24 mouse cellular contexts compared by ENCODE assay signal in the genomic region with DNA sequence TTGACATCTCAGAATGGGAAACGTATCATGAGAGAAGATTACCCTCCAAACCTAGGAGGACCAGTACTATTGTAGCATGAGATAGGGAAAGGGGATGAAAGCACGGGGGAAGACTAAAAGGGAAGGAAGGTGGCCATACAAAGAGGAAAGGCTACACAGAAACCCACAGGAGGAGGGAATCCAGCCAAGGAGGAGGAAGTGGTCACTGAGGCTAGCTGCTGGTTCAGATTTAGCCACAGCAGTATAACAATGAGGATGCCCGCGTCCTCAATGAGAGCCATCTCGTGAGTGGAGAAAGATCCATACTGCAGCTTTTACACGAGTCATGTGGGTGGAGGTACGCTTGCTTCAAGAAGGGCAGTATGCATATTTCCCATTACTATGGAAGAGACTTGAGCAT. TPM values are rescaled to one million over a fixed set of nuclear protein-coding genes. Genes with fewer than 3 reads are reported as not detected.
DNase-seq lines count a peak whose midpoint lies in the region; ATAC-seq and TF ChIP-seq lines count a peak whose summit lies in the region.
"Had no signal": no experiment of that assay in that cellular context is flagged by ENCODE, and none has a peak within 500 bp of the region (broad histone marks: within the 10 kb centered on the region; RNA-seq: fewer than 3 reads in every experiment).

No protein-coding gene starts in this region.

- no peak overlapping the region for H3K9ac ChIP-seq in MEL (ENCODE audit: control insufficient read depth, low read depth, low read length, poor library complexity, severe bottlenecking)
- H3K9ac ChIP-seq in forebrain, embryonic 14.5 days (ENCODE audit: low read length): no peak overlapping the region
- H3K9ac ChIP-seq: forebrain, embryonic 13.5 days; forebrain, postnatal 0 days; hindbrain, embryonic 13.5 days; intestine, embryonic 15.5 days had no signal

- no peak for TF ChIP-seq EP300 in MEL (IDR thresholded peaks at IDR 0.05; ENCODE audit: low read depth in 1 of 2, low read length in 2 of 2)

- H3K4me3 ChIP-seq in MEL (ENCODE audit: control insufficient read depth in 1 of 2, insufficient read depth in 1 of 2, low read depth in 2 of 2, low read length in 2 of 2): no peak overlapping the region
- no peak overlapping the region for H3K4me3 ChIP-seq in forebrain, embryonic 14.5 days (ENCODE audit: low read depth, low read length)
- H3K4me3 ChIP-seq: forebrain, embryonic 10.5 days; forebrain, embryonic 13.5 days; gastrocnemius, adult 2 months; heart, adult 2 months; heart, embryonic 10.5 days; hindbrain, embryonic 10.5 days; hindbrain, embryonic 13.5 days; intestine, embryonic 15.5 days had no signal

- no peak overlapping the region for H3K27ac ChIP-seq in MEL (ENCODE audit: control insufficient read depth, low read depth, low read length)
- no peak overlapping the region for H3K27ac ChIP-seq in forebrain, embryonic 14.5 days (ENCODE audit: low read depth, low read length)
- H3K27ac ChIP-seq: forebrain, embryonic 10.5 days; forebrain, embryonic 13.5 days; gastrocnemius, adult 2 months; heart, adult 2 months; heart, embryonic 10.5 days; hindbrain, embryonic 10.5 days; hindbrain, embryonic 13.5 days; intestine, embryonic 15.5 days had no signal

- H3K79me2 ChIP-seq in MEL (ENCODE audit: control insufficient read depth, insufficient read depth, low read length, poor library complexity): no peaks in the 10 kb centered on the region

- no peak for TF ChIP-seq POLR2A in MEL (IDR thresholded peaks at IDR 0.05; ENCODE audit: control insufficient read depth in 1 of 2, insufficient read depth in 1 of 2, low read depth in 1 of 2, low read length in 2 of 2, poor library complexity in 1 of 2)

- H3K36me3 ChIP-seq in MEL (ENCODE audit: control insufficient read depth in 1 of 2, insufficient read depth in 2 of 2, low read length in 2 of 2): peaks cover 0 to 21% of the 10 kb centered on the region in 2 experiments; a peak in 2 of 4 replicates
- no peaks in the 10 kb centered on the region for H3K36me3 ChIP-seq in forebrain, embryonic 14.5 days (ENCODE audit: control insufficient read depth, insufficient read depth, low read length)
- H3K36me3 ChIP-seq: heart, embryonic 10.5 days; hindbrain, embryonic 13.5 days; intestine, embryonic 15.5 days had no signal

- no peaks in the 10 kb centered on the region for H3K9me3 ChIP-seq in MEL (replicated peaks; ENCODE audit: insufficient read depth, low read length)
- no peaks in the 10 kb centered on the region for H3K9me3 ChIP-seq in forebrain, embryonic 14.5 days (replicated peaks; ENCODE audit: control insufficient read depth, low read length)
- H3K9me3 ChIP-seq: forebrain, embryonic 10.5 days; forebrain, embryonic 13.5 days; heart, embryonic 10.5 days; hindbrain, embryonic 10.5 days; hindbrain, embryonic 13.5 days; intestine, embryonic 15.5 days had no signal

- H3K4me1 ChIP-seq in MEL (ENCODE audit: control insufficient read depth in 1 of 2, insufficient read depth in 2 of 2, low read length in 2 of 2): peaks cover 2 to 14% of the 10 kb centered on the region in 2 experiments; a peak in 3 of 4 replicates
- H3K4me1 ChIP-seq in forebrain, embryonic 14.5 days (ENCODE audit: control insufficient read depth, insufficient read depth, low read length): 0 out of 2 replicates have a peak, but pooled peaks cover 2% of the 10 kb centered on the region
- H3K4me1 ChIP-seq: forebrain, embryonic 10.5 days; hindbrain, embryonic 10.5 days; hindbrain, embryonic 13.5 days had no signal

- ATAC-seq in hematopoietic stem cell, adult 5-6 weeks (replicated peaks in 1 of 2; ENCODE audit: insufficient read depth in 1 of 2, low FRiP score in 2 of 2, low TSS enrichment in 1 of 2, low read depth in 1 of 2, poor library complexity in 2 of 2, severe bottlenecking in 2 of 2): peak; percentile 78 to 82
- ATAC-seq in megakaryocyte progenitor cell, adult 5-6 weeks (replicated peaks; ENCODE audit: poor library complexity): peak; percentile 88
- ATAC-seq in forebrain, embryonic 14.5 days: no peak
- ATAC-seq: forebrain, embryonic 13.5 days; forebrain, postnatal 0 days; hindbrain, embryonic 16.5 days; intestine, embryonic 15.5 days; Patski had no signal

- TF ChIP-seq RAD21 in MEL (IDR thresholded peaks at IDR 0.05; ENCODE audit: low read depth, low read length): no peak

- TF ChIP-seq CTCF in MEL (IDR thresholded peaks at IDR 0.05 in 2 of 3, conservative IDR thresholded peaks at IDR 0.05 in 1 of 3; ENCODE audit: control insufficient read depth in 1 of 3, insufficient read depth in 1 of 3, low read depth in 2 of 3, low read length in 3 of 3, poor library complexity in 1 of 3, severe bottlenecking in 1 of 3): no peak

- H3K4me2 ChIP-seq in forebrain, embryonic 14.5 days (ENCODE audit: low read length): no peak overlapping the region
- H3K4me2 ChIP-seq: forebrain, embryonic 13.5 days; hindbrain, embryonic 13.5 days; intestine, embryonic 15.5 days had no signal

- H3K27me3 ChIP-seq in MEL (ENCODE audit: control insufficient read depth in 1 of 2, insufficient read depth in 2 of 2, low read length in 2 of 2): no peaks in the 10 kb centered on the region
- H3K27me3 ChIP-seq in forebrain, embryonic 14.5 days (replicated peaks; ENCODE audit: control insufficient read depth, insufficient read depth, low read length): no peaks in the 10 kb centered on the region
- H3K27me3 ChIP-seq: forebrain, embryonic 13.5 days; hindbrain, embryonic 13.5 days; intestine, embryonic 15.5 days; Patski had no signal

- WGBS in forebrain, embryonic 14.5 days: 91% methylated on average over 7 of the region's 7 CpGs

- DNase-seq in 416B (ENCODE audit: low read depth): peak; percentile 63
- DNase-seq in MEL (ENCODE audit: low read depth, low spot score): peak; percentile 35
- DNase-seq in forebrain, embryonic 14.5 days (ENCODE audit: low spot score): no peak
- no peak for DNase-seq in lung, postnatal 36 days
- DNase-seq in ovary, postnatal 14 days (ENCODE audit: low spot score): no peak
- DNase-seq: adrenal gland, postnatal 14 days; cerebellum, adult 11 months; cerebellum, adult 8-10 months; cerebellum, postnatal 10 days; cerebellum, postnatal 36 days; forebrain, postnatal 0 days; gastrocnemius, adult 2 months; gastrocnemius, postnatal 14 days; heart, adult 2 months had no signal

TF ChIP-seq in MEL, 35 proteins besides CTCF, POLR2A, EP300 and RAD21:
- no peak for TF ChIP-seq USF1 (IDR thresholded peaks at IDR 0.05; ENCODE audit: low read depth, low read length)
- TF ChIP-seq TCF12 (IDR thresholded peaks at IDR 0.05; ENCODE audit: low read depth, low read length): no peak
- no peak for TF ChIP-seq E2F4 (IDR thresholded peaks at IDR 0.05; ENCODE audit: borderline replicate concordance, low read depth, low read length)
- no peak for TF ChIP-seq RCOR1 (IDR thresholded peaks at IDR 0.05; ENCODE audit: low read depth, low read length)
- no peak; the same call in 1 of the 2 replicates for TF ChIP-seq MAX (IDR thresholded peaks at IDR 0.05; ENCODE audit: low read length)
- no peak for TF ChIP-seq JUND (IDR thresholded peaks at IDR 0.05; ENCODE audit: low read depth, low read length)
- no peak for TF ChIP-seq USF2 (IDR thresholded peaks at IDR 0.05; ENCODE audit: borderline replicate concordance in 1 of 2, insufficient read depth in 1 of 2, low read depth in 1 of 2, low read length in 2 of 2)
- TF ChIP-seq SMC3 (IDR thresholded peaks at IDR 0.05; ENCODE audit: low read depth, low read length): no peak
- no peak for TF ChIP-seq MAZ (IDR thresholded peaks at IDR 0.05; ENCODE audit: low read depth, low read length)
- no peak for TF ChIP-seq HCFC1 (IDR thresholded peaks at IDR 0.05; ENCODE audit: low read depth, low read length)
- TF ChIP-seq SIN3A (IDR thresholded peaks at IDR 0.05; ENCODE audit: low read length): no peak

RNA-seq across cellular contexts. Expression of a gene that starts 11.8 kb away (rescaled TPM):
- total RNA-seq in MEL (2012; rRNA removed): 39.8 and 47.0 TPM in 2 replicates
- polyA plus RNA-seq in MEL (2012; ENCODE audit: insufficient read depth in 1 of 2, insufficient read length in 2 of 2, low read depth in 1 of 2, low replicate concordance in 2 of 2, missing spikeins in 1 of 2): 10 to 100 TPM in 1 of 2 experiments, not detected in 1; 64.6 TPM
- 177 and 217 TPM in 2 replicates for total RNA-seq in hematopoietic stem cell, adult 5-6 weeks (2017)
- total RNA-seq in megakaryocyte progenitor cell, adult 5-6 weeks (2015): 60.7 and 72.6 TPM in 2 replicates
- total RNA-seq in megakaryocyte progenitor cell, adult 5-6 weeks (2017): 68.6 and 75.2 TPM in 2 replicates
- polyA plus RNA-seq in forebrain, embryonic 14.5 days (2014; fragmentation: Nextera tagmentation; extraction: Ambion mirVana): 26.2 and 26.3 TPM in 2 replicates

Comparison
In these comparisons a context has a peak if more than half of its experiments do, and no peak if none do; other contexts are left out.
1. DNase-seq: peak in 416B (single experiment) and MEL (single experiment); none in forebrain, embryonic 14.5 days (single experiment), lung, postnatal 36 days (single experiment) and ovary, postnatal 14 days (single experiment).